Mouse (Mus musculus): ENCODE measurements around the gene Fgfr2.

DNA sequence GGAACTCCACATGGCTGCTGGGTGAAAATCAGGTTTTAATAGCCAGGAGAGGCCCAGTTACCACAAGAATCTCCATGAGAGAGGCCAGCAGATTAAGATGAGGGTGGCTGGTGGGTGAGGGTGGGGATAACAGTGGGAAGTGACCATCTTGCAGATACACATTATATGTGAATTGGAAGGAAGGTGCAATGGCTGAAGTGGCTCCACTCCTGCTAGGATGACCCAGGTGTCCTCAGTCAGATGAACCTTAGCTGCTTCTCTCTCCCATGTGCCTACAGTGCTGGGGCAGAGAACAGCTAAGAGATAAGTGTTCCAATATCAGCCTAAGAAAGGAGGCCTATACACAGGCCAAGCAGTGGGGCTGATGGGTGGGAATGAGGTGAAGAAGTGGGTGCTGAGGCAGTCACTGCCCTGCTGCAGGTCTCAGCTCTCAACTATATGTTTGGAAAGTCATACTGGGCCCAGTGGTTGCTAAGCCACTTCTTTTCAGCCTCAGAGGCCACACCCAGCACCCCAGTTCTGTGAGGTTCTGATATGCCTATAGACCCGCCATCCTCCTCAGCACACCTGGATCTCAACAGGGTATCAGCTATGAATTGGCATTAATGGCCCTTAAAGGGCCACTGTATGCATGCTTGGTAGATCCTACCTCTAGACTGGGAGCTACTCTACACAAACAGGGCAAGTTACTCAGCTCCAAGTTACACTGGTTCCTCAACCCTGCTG lies 345.3 kb downstream of the Fgfr2 start:
- TF ChIP-seq POLR2A (IDR thresholded peaks at IDR 0.05; ENCODE audit: borderline replicate concordance, extremely low read depth, insufficient read depth, insufficient read length, poor library complexity, severe bottlenecking) = no peak
- TF ChIP-seq CTCF (IDR thresholded peaks at IDR 0.05; ENCODE audit: borderline replicate concordance, extremely low read depth, insufficient read depth, insufficient read length) = no peak

Measured in brain, embryonic 14.5 days (tissue).